Mouse (Mus musculus): Measurements from ENCODE around the gene Marveld1. TPM values are rescaled to one million over a fixed set of nuclear protein-coding genes. Genes with fewer than 3 reads are reported as not detected.

Gene Marveld1
- total and polyA plus RNA-seq, 3 experiments = 9.7 to 24.4 TPM; not detected in 1

- H3K36me3 ChIP-seq (ENCODE audit: control insufficient read depth in 1 of 2, insufficient read depth in 2 of 2, low read length in 2 of 2) = peaks cover 4 to 28% of the 10 kb centered on the region in 2 experiments
- peak overlapping the region; percentile 85 for H3K27ac ChIP-seq (ENCODE audit: control insufficient read depth, low read depth, low read length)
- H3K9me3 ChIP-seq (replicated peaks; ENCODE audit: insufficient read depth, low read length) = no peaks in the 10 kb centered on the region
- peak overlapping the region; percentile 40 for H3K9ac ChIP-seq (ENCODE audit: control insufficient read depth, low read depth, low read length, poor library complexity, severe bottlenecking)
- peaks cover 5% of the 10 kb centered on the region; the same call in 1 of the 2 replicates for H3K79me2 ChIP-seq (ENCODE audit: control insufficient read depth, insufficient read depth, low read length, poor library complexity)
- no peaks in the 10 kb centered on the region for H3K27me3 ChIP-seq (ENCODE audit: control insufficient read depth in 1 of 2, insufficient read depth in 2 of 2, low read length in 2 of 2)
- H3K4me1 ChIP-seq (ENCODE audit: control insufficient read depth in 1 of 2, insufficient read depth in 2 of 2, low read length in 2 of 2) = peaks cover 22 to 27% of the 10 kb centered on the region in 2 experiments
- peak; percentile 96 for DNase-seq (ENCODE audit: low read depth, low spot score)
- peak overlapping the region; percentile 1 to 15; a peak in 3 of 4 replicates for H3K4me3 ChIP-seq (ENCODE audit: control insufficient read depth in 1 of 2, insufficient read depth in 1 of 2, low read depth in 2 of 2, low read length in 2 of 2)
- TF ChIP-seq TBP (IDR thresholded peaks at IDR 0.05; ENCODE audit: low read depth, low read length) = peak; percentile 45
- peak; percentile 75; the same call in 1 of the 2 replicates for TF ChIP-seq ZNF384 (IDR thresholded peaks at IDR 0.05; ENCODE audit: low read depth, low read length)
- TF ChIP-seq MAX (IDR thresholded peaks at IDR 0.05; ENCODE audit: low read length) = no peak
- TF ChIP-seq MAFK (IDR thresholded peaks at IDR 0.05; ENCODE audit: borderline replicate concordance, low read depth, low read length) = peak; percentile 77; the same call in 1 of the 2 replicates
- peak; percentile 46; the same call in 1 of the 2 replicates for TF ChIP-seq MAZ (IDR thresholded peaks at IDR 0.05; ENCODE audit: low read depth, low read length)
- TF ChIP-seq ZKSCAN1 (IDR thresholded peaks at IDR 0.05; ENCODE audit: low read depth, low read length) = no peak; the same call in 1 of the 2 replicates
- no peak; the same call in 1 of the 2 replicates for TF ChIP-seq USF1 (IDR thresholded peaks at IDR 0.05; ENCODE audit: low read depth, low read length)
- peak; percentile 93 for TF ChIP-seq SIN3A (IDR thresholded peaks at IDR 0.05; ENCODE audit: low read length)
- TF ChIP-seq TAL1 (IDR thresholded peaks at IDR 0.05; ENCODE audit: low read length) = peak; percentile 99
- TF ChIP-seq POLR2AphosphoS2 (IDR thresholded peaks at IDR 0.05; ENCODE audit: low read length) = no peak; the same call in 1 of the 2 replicates
- no peak for TF ChIP-seq CTCF (IDR thresholded peaks at IDR 0.05 in 2 of 3, conservative IDR thresholded peaks at IDR 0.05 in 1 of 3; ENCODE audit: control insufficient read depth in 1 of 3, insufficient read depth in 1 of 3, low read depth in 2 of 3, low read length in 3 of 3, poor library complexity in 1 of 3, severe bottlenecking in 1 of 3)
- no peak for TF ChIP-seq JUND (IDR thresholded peaks at IDR 0.05; ENCODE audit: low read depth, low read length)
- peak; percentile 96 for TF ChIP-seq ETS1 (IDR thresholded peaks at IDR 0.05; ENCODE audit: low read depth, low read length)
- TF ChIP-seq BHLHE40 (IDR thresholded peaks at IDR 0.05; ENCODE audit: borderline replicate concordance, low read depth, low read length) = peak; percentile 77
- peak; percentile 66; the same call in 1 of the 2 replicates for TF ChIP-seq MYC (IDR thresholded peaks at IDR 0.05; ENCODE audit: low read depth, low read length)
- TF ChIP-seq NRF1 (IDR thresholded peaks at IDR 0.05; ENCODE audit: insufficient read depth, low read depth, low read length, poor library complexity, severe bottlenecking) = no peak
- 0 out of 2 replicates have a peak, but pooled peaks have one; percentile 40 for TF ChIP-seq ZMIZ1 (IDR thresholded peaks at IDR 0.05; ENCODE audit: low read depth, low read length)
- peak; percentile 100 for TF ChIP-seq TCF12 (IDR thresholded peaks at IDR 0.05; ENCODE audit: low read depth, low read length)
- no peak for TF ChIP-seq USF2 (IDR thresholded peaks at IDR 0.05; ENCODE audit: borderline replicate concordance in 1 of 2, insufficient read depth in 1 of 2, low read depth in 1 of 2, low read length in 2 of 2)
- no peak for TF ChIP-seq GABPA (IDR thresholded peaks at IDR 0.05; ENCODE audit: low read depth, low read length)
- TF ChIP-seq MEF2A (IDR thresholded peaks at IDR 0.05; ENCODE audit: extremely low read depth, insufficient replicate concordance, low read depth, low read length, poor library complexity, severe bottlenecking) = peak; percentile 51; the same call in 1 of the 2 replicates
- TF ChIP-seq SMC3 (IDR thresholded peaks at IDR 0.05; ENCODE audit: low read depth, low read length) = no peak
- TF ChIP-seq NELFE (IDR thresholded peaks at IDR 0.05; ENCODE audit: low read depth, low read length) = no peak
- no peak for TF ChIP-seq RAD21 (IDR thresholded peaks at IDR 0.05; ENCODE audit: low read depth, low read length)
- TF ChIP-seq UBTF (IDR thresholded peaks at IDR 0.05; ENCODE audit: borderline replicate concordance, insufficient read depth, low read depth, low read length) = no peak
- TF ChIP-seq KAT2A (conservative IDR thresholded peaks at IDR 0.05; ENCODE audit: low read depth, low read length) = 0 out of 2 replicates have a peak, but pooled peaks have one; percentile 14
- no peak for TF ChIP-seq CHD2 (IDR thresholded peaks at IDR 0.05; ENCODE audit: low read length)
- TF ChIP-seq MXI1 (IDR thresholded peaks at IDR 0.05; ENCODE audit: low read depth, low read length) = peak; percentile 69
- no peak for TF ChIP-seq CHD1 (IDR thresholded peaks at IDR 0.05; ENCODE audit: low read depth, low read length)
- TF ChIP-seq ELF1 (IDR thresholded peaks at IDR 0.05; ENCODE audit: low read depth, low read length) = peak; percentile 65; the same call in 1 of the 2 replicates
- TF ChIP-seq EP300 (IDR thresholded peaks at IDR 0.05; ENCODE audit: low read depth in 1 of 2, low read length in 2 of 2) = peak; percentile 99
- TF ChIP-seq RCOR1 (IDR thresholded peaks at IDR 0.05; ENCODE audit: low read depth, low read length) = peak; percentile 98
- peak; percentile 77 for TF ChIP-seq MYB (IDR thresholded peaks at IDR 0.05; ENCODE audit: low read depth, low read length)
- peak in 1 of 2 experiments; percentile 37; a peak in 1 of 4 replicates for TF ChIP-seq POLR2A (IDR thresholded peaks at IDR 0.05; ENCODE audit: control insufficient read depth in 1 of 2, insufficient read depth in 1 of 2, low read depth in 1 of 2, low read length in 2 of 2, poor library complexity in 1 of 2)
- TF ChIP-seq GATA1 (IDR thresholded peaks at IDR 0.05; ENCODE audit: low read depth, low read length) = peak; percentile 99
- no peak for TF ChIP-seq ZC3H11A (IDR thresholded peaks at IDR 0.05; ENCODE audit: low read depth, low read length)
- TF ChIP-seq HCFC1 (IDR thresholded peaks at IDR 0.05; ENCODE audit: low read depth, low read length) = peak; percentile 58
These were observed 29.6 kb downstream of the Marveld1 start for GRCm38 (mm10) chr19:42176841-42177240.

Measured in MEL (cell line).